Mouse (Mus musculus) intestine, embryonic 16.5 days (tissue): Measurements from ENCODE around the gene Cdk14. TPM values are rescaled to one million over a fixed set of nuclear protein-coding genes. Genes with fewer than 3 reads are reported as not detected.

Experiments
- ATAC-seq: fragments of 200-750 bp; cut with Nextera tagmentation; 2 replicates; pipeline ENCODE4 v1.8.0; 2017; ENCODE audit warnings: moderate TSS enrichment, moderate library complexity
- H3K27ac ChIP-seq: fragments of 300-500 bp; sonication (generic); 2 replicates; pipeline ENCODE4 v1.5.1; 2014; ENCODE audit warnings: mild to moderate bottlenecking, low read length
- H3K27me3 ChIP-seq: fragments of 300-500 bp; sonication (generic); replicated peaks from 2 replicates; pipeline ENCODE4 v1.6.1; 2014; ENCODE audit warnings: low read length, control low read depth, mixed read lengths; ENCODE audit not compliant: control insufficient read depth, insufficient read depth
- H3K36me3 ChIP-seq: fragments of 300-500 bp; sonication (generic); 2 replicates; pipeline ENCODE4 v1.6.1; 2014; ENCODE audit warnings: low read length, control low read depth; ENCODE audit not compliant: control insufficient read depth, insufficient read depth
- H3K4me1 ChIP-seq: fragments of 300-500 bp; sonication (generic); 2 replicates; pipeline ENCODE4 v1.6.1; 2014; ENCODE audit warnings: low read length, control low read depth, mixed read lengths; ENCODE audit not compliant: control insufficient read depth, insufficient read depth
- H3K4me2 ChIP-seq: fragments of 300-500 bp; sonication (generic); 2 replicates; pipeline ENCODE4 v1.6.1; 2014; ENCODE audit warnings: low read depth, low read length, control low read depth
- H3K4me3 ChIP-seq: fragments of 300-500 bp; sonication (generic); 2 replicates; pipeline ENCODE4 v1.5.1; 2014; ENCODE audit warnings: mild to moderate bottlenecking, low read length
- H3K9ac ChIP-seq: fragments of 300-500 bp; sonication (generic); 2 replicates; pipeline ENCODE4 v1.6.1; 2014; ENCODE audit warnings: low read depth, low read length
- H3K9me3 ChIP-seq: fragments of 300-500 bp; sonication (generic); 2 replicates; pipeline ENCODE4 v1.6.1; 2016; ENCODE audit warnings: low read length, control low read depth; ENCODE audit not compliant: control insufficient read depth
- WGBS: fragments of 180-500 bp; shearing (Covaris S2); extraction: QIAGEN DNeasy Blood & Tissue Kit; methylation state at CpG from one replicate; pipeline ENCODE4 v1.1.7; 2014; 5-methylcytosine and 5-hydroxymethylcytosine counted together
- polyA plus RNA-seq: library from polyadenylated mRNA; unstranded; fragments of >200 nt; fragmentation: Nextera tagmentation; extraction: Ambion mirVana; gene quantifications from 2 replicates; pipeline ENCODE4 v1.2.1, GENCODE M21; 2015

The Cdk14 gene
- polyA plus RNA-seq, 1 experiment from 2014 or later: 8.9 TPM

GRCm38 (mm10) chr5:4887069-4887468, 533.0 kb downstream of the Cdk14 start:
- 81% methylated on average over 4 of the region's 4 CpGs for WGBS
- Histone ChIP-seq H3K9ac (no peak overlapping the region), H3K27me3 (no peaks in the 10 kb centered on the region), H3K9me3 (no peaks in the 10 kb centered on the region), H3K4me1 (no peaks in the 10 kb centered on the region), H3K36me3 (no peaks in the 10 kb centered on the region), H3K4me3 (no peak overlapping the region), H3K4me2 (no peak overlapping the region), H3K27ac (no peak overlapping the region)
- no peak for ATAC-seq

- Histone ChIP-seq H3K36me3 (no peaks in the 10 kb centered on the region), H3K9me3 (no peaks in the 10 kb centered on the region), H3K27ac (no peak overlapping the region), H3K4me3 (no peak overlapping the region), H3K4me1 (no peaks in the 10 kb centered on the region), H3K9ac (no peak overlapping the region), H3K27me3 (no peaks in the 10 kb centered on the region), H3K4me2 (no peak overlapping the region)
- WGBS: 94% methylated on average over 1 of the region's 1 CpGs
- no peak for ATAC-seq
Observed at GRCm38 (mm10) chr5:4882841-4883240, 537.3 kb downstream of the Cdk14 start.

- no peak for ATAC-seq
- Histone ChIP-seq H3K36me3 (no peaks in the 10 kb centered on the region), H3K27ac (peak overlapping the region; percentile 15; the same call in 1 of the 2 replicates), H3K9ac (no peak overlapping the region), H3K27me3 (no peaks in the 10 kb centered on the region), H3K4me3 (no peak overlapping the region), H3K9me3 (no peaks in the 10 kb centered on the region), H3K4me2 (no peak overlapping the region), H3K4me1 (no peaks in the 10 kb centered on the region)
- 49% methylated on average over 4 of the region's 4 CpGs for WGBS
Observed at GRCm38 (mm10) chr5:4880331-4880730, 539.8 kb downstream of the Cdk14 start.

GRCm38 (mm10) chr5:4878934-4879333, 541.2 kb downstream of the Cdk14 start:
- Histone ChIP-seq H3K9me3 (no peaks in the 10 kb centered on the region), H3K36me3 (no peaks in the 10 kb centered on the region), H3K4me2 (no peak overlapping the region), H3K9ac (no peak overlapping the region), H3K4me1 (no peaks in the 10 kb centered on the region), H3K4me3 (no peak overlapping the region), H3K27me3 (no peaks in the 10 kb centered on the region), H3K27ac (no peak overlapping the region)
- WGBS: 41% methylated on average over 3 of the region's 3 CpGs
- no peak for ATAC-seq

- Histone ChIP-seq H3K4me3 (no peak overlapping the region), H3K4me1 (no peaks in the 10 kb centered on the region), H3K9me3 (no peaks in the 10 kb centered on the region), H3K9ac (no peak overlapping the region), H3K4me2 (no peak overlapping the region), H3K27ac (no peak overlapping the region), H3K27me3 (no peaks in the 10 kb centered on the region), H3K36me3 (no peaks in the 10 kb centered on the region)
- 77% methylated on average over 4 of the region's 4 CpGs for WGBS
- no peak for ATAC-seq
Observed at GRCm38 (mm10) chr5:4877638-4878037, 542.5 kb downstream of the Cdk14 start.

GRCm38 (mm10) chr5:4877131-4877631, 542.9 kb downstream of the Cdk14 start:
- no peak overlapping the region for H3K4me2 ChIP-seq
- ATAC-seq: no peak
- no peaks in the 10 kb centered on the region for H3K27me3 ChIP-seq
- no peak overlapping the region for H3K9ac ChIP-seq
- WGBS: 65% methylated on average over 5 of the region's 5 CpGs
- H3K4me3 ChIP-seq: no peak overlapping the region
- H3K36me3 ChIP-seq: no peaks in the 10 kb centered on the region
- H3K27ac ChIP-seq: no peak overlapping the region
- H3K9me3 ChIP-seq: no peaks in the 10 kb centered on the region
- no peaks in the 10 kb centered on the region for H3K4me1 ChIP-seq

GRCm38 (mm10) chr5:4876653-4877091, 543.4 kb downstream of the Cdk14 start:
- no peak overlapping the region for H3K9ac ChIP-seq
- no peak overlapping the region for H3K4me3 ChIP-seq
- no peaks in the 10 kb centered on the region for H3K4me1 ChIP-seq
- no peak overlapping the region for H3K4me2 ChIP-seq
- WGBS: 67% methylated on average over 15 of the region's 15 CpGs
- H3K27ac ChIP-seq: no peak overlapping the region
- H3K36me3 ChIP-seq: no peaks in the 10 kb centered on the region
- H3K27me3 ChIP-seq: no peaks in the 10 kb centered on the region
- no peak for ATAC-seq
- no peaks in the 10 kb centered on the region for H3K9me3 ChIP-seq

- Histone ChIP-seq H3K4me2 (no peak overlapping the region), H3K36me3 (no peaks in the 10 kb centered on the region), H3K4me3 (no peak overlapping the region), H3K9me3 (no peaks in the 10 kb centered on the region), H3K4me1 (no peaks in the 10 kb centered on the region), H3K27me3 (no peaks in the 10 kb centered on the region), H3K9ac (no peak overlapping the region), H3K27ac (no peak overlapping the region)
- no peak for ATAC-seq
- WGBS: 80% methylated on average over 4 of the region's 4 CpGs
Observed at GRCm38 (mm10) chr5:4870041-4870726, 549.9 kb downstream of the Cdk14 start.

GRCm38 (mm10) chr5:4868563-4869120, 551.5 kb downstream of the Cdk14 start:
- no peak for ATAC-seq
- Histone ChIP-seq H3K4me2 (no peak overlapping the region), H3K9ac (no peak overlapping the region), H3K9me3 (no peaks in the 10 kb centered on the region), H3K27ac (no peak overlapping the region), H3K4me1 (no peaks in the 10 kb centered on the region), H3K4me3 (no peak overlapping the region), H3K27me3 (no peaks in the 10 kb centered on the region), H3K36me3 (no peaks in the 10 kb centered on the region)
- 67% methylated on average over 6 of the region's 6 CpGs for WGBS
